Mouse (Mus musculus) frontal cortex, adult 2 months (tissue): ENCODE data around the gene Chchd10. TPM values are rescaled to one million over a fixed set of nuclear protein-coding genes. Genes with fewer than 3 reads are reported as not detected.

Experiments
- DNase-seq, 2 experiments: peaks; one replicate each; pipeline ENCODE4 v3.0.0; 2022; ENCODE audit warnings: low spot score in 1 of 2; ENCODE audit errors: extremely low spot score in 1 of 2
- polyA plus RNA-seq: library from polyadenylated mRNA; depleted of rRNA; stranded (reverse); fragments of >200 nt; gene quantifications from 2 replicates; pipeline ENCODE4 v1.2.3, GENCODE M21; 2012; rRNA removed

Gene Chchd10
- polyA plus RNA-seq, 1 experiment = 453 TPM

- no peak for DNase-seq
Observed at GRCm38 (mm10) chr10:75948079-75948478, 15.1 kb downstream of the Chchd10 start.

GRCm38 (mm10) chr10:75949053-75950045 is 16.4 kb downstream of the Chchd10 start:
- no peak for DNase-seq

- no peak for DNase-seq
Observed at GRCm38 (mm10) chr10:75950791-75951210, 17.9 kb downstream of the Chchd10 start.

- DNase-seq = peak in 1 of 2 experiments; percentile 74
Observed at GRCm38 (mm10) chr10:75951424-75952050, 18.6 kb downstream of the Chchd10 start.

GRCm38 (mm10) chr10:75954381-75954811 is 21.5 kb downstream of the Chchd10 start, which contains the start of gene Gm5134:
Gene Gm5134 (plus strand): TSS chr10:75954514.
- DNase-seq = no peak

GRCm38 (mm10) chr10:75973846-75974245 is 40.9 kb downstream of the Chchd10 start:
- DNase-seq = no peak

GRCm38 (mm10) chr10:75975216-75975615 is 42.3 kb downstream of the Chchd10 start:
- no peak for DNase-seq

GRCm38 (mm10) chr10:75978119-75978834 is 45.3 kb downstream of the Chchd10 start:
- DNase-seq = no peak

- DNase-seq = no peak
Observed at GRCm38 (mm10) chr10:75978835-75979157, 45.9 kb downstream of the Chchd10 start.

GRCm38 (mm10) chr10:75979432-75979831 is 46.5 kb downstream of the Chchd10 start:
- DNase-seq = no peak

Other genes starting within 250 kb of the Chchd10 start
- 50.9 and 57.4 TPM in 2 replicates for gene Cabin1, start 168.8 kb upstream of the Chchd10 start, polyA plus RNA-seq
- 69.6 and 80.8 TPM in 2 replicates for gene Ddt, start 159.7 kb upstream of the Chchd10 start, polyA plus RNA-seq
- gene Gm20441, start 152.2 kb upstream of the Chchd10 start, polyA plus RNA-seq = not detected in 2 replicates
- gene Gstt3, start 151.7 kb upstream of the Chchd10 start, polyA plus RNA-seq = 8.6 and 10.4 TPM in 2 replicates
- 29.8 and 39.9 TPM in 2 replicates for gene Gstt1, start 134.5 kb upstream of the Chchd10 start, polyA plus RNA-seq
- gene Gstt4, start 110.6 kb upstream of the Chchd10 start, polyA plus RNA-seq = not detected in 2 replicates
- 17.8 and 20.9 TPM in 2 replicates for gene Gstt2, start 95.7 kb upstream of the Chchd10 start, polyA plus RNA-seq
- gene Mif, start 72.9 kb upstream of the Chchd10 start, polyA plus RNA-seq = 1,072 and 1,398 TPM in 2 replicates
- gene Derl3, start 39.7 kb upstream of the Chchd10 start, polyA plus RNA-seq = 5.3 and 6.5 TPM in 2 replicates
- 82.1 and 89.4 TPM in 2 replicates for gene Smarcb1, start 11.5 kb upstream of the Chchd10 start, polyA plus RNA-seq
- 2.3 and 2.5 TPM in 2 replicates for gene Mmp11, start 3.4 kb downstream of the Chchd10 start, polyA plus RNA-seq
- gene Gm867, start 7.5 kb downstream of the Chchd10 start, polyA plus RNA-seq = 0.16 and 0.36 TPM in 2 replicates
- gene Vpreb3, start 9.9 kb downstream of the Chchd10 start, polyA plus RNA-seq = not detected in 2 replicates
- gene Gm5134, start 21.4 kb downstream of the Chchd10 start, polyA plus RNA-seq = 0.23 and 0.36 TPM in 2 replicates
- 8.8 and 9.7 TPM in 2 replicates for gene Zfp280b, start 99.5 kb downstream of the Chchd10 start, polyA plus RNA-seq
- gene Slc5a4b, start 177.8 kb downstream of the Chchd10 start, polyA plus RNA-seq = not detected in 2 replicates
- gene Slc5a4a, start 214.3 kb downstream of the Chchd10 start, polyA plus RNA-seq = 0.06 and 0.16 TPM in 2 replicates